Mouse (Mus musculus) liver, embryonic 14.5 days (tissue): ENCODE data around the gene Flii. TPM values are rescaled to one million over a fixed set of nuclear protein-coding genes. Genes with fewer than 3 reads are reported as not detected.

Experiments used
- ATAC-seq: fragments of 200-750 bp; cut with Nextera tagmentation; 2 replicates; pipeline ENCODE4 v1.8.0; 2017; ENCODE audit warnings: moderate number of reproducible peaks, mild to moderate bottlenecking, moderate library complexity; ENCODE audit not compliant: insufficient read depth
- DNase-seq, 3 experiments: peaks; one replicate each; pipeline ENCODE4 v3.0.0-alpha.2; 2012 to 2013; ENCODE audit warnings: low read depth in 3 of 3, low spot score in 3 of 3
- H3K27ac ChIP-seq: fragments of 300-500 bp; sonication (generic); 2 replicates; pipeline ENCODE4 v1.5.1; 2014; ENCODE audit warnings: moderate library complexity, mild to moderate bottlenecking, control low read depth, inconsistent platforms
- H3K27me3 ChIP-seq: fragments of 300-500 bp; sonication (generic); 2 replicates; pipeline ENCODE4 v1.6.1; 2014; ENCODE audit warnings: mild to moderate bottlenecking, low read length, moderate library complexity; ENCODE audit not compliant: control insufficient read depth, insufficient read depth
- H3K36me3 ChIP-seq: fragments of 300-500 bp; sonication (generic); replicated peaks from 2 replicates; pipeline ENCODE4 v1.6.1; 2014; ENCODE audit warnings: low read depth; ENCODE audit not compliant: control insufficient read depth, insufficient read depth
- H3K4me1 ChIP-seq, 2 experiments: fragments of 200-500 bp in 1 of 2; fragments of 300-500 bp in 1 of 2; sonication (generic) in 1 of 2; replicated peaks; 2 replicates each; pipeline ENCODE4 v1.6.1; 2012 to 2014; ENCODE audit warnings: antibody characterized with exemption in 1 of 2, inconsistent platforms in 1 of 2, low read length in 1 of 2; ENCODE audit not compliant: control insufficient read depth in 2 of 2, insufficient read depth in 2 of 2
- H3K4me2 ChIP-seq: fragments of 300-500 bp; sonication (generic); 2 replicates; pipeline ENCODE4 v1.6.1; 2014; ENCODE audit warnings: low read depth, mild to moderate bottlenecking, control low read depth, moderate library complexity
- H3K4me3 ChIP-seq, 2 experiments: fragments of 200-500 bp in 1 of 2; fragments of 300-500 bp in 1 of 2; sonication (generic) in 1 of 2; 2 replicates each; pipeline ENCODE4 v1.5.1; 2012 to 2014; ENCODE audit warnings: low read depth in 2 of 2, low read length in 2 of 2, mild to moderate bottlenecking in 2 of 2, control low read depth in 1 of 2, inconsistent platforms in 1 of 2, moderate library complexity in 1 of 2; ENCODE audit not compliant: insufficient read depth in 1 of 2
- H3K9ac ChIP-seq: fragments of 300-500 bp; sonication (generic); replicated peaks from 2 replicates; pipeline ENCODE4 v1.6.1; 2014; ENCODE audit warnings: mild to moderate bottlenecking, control low read depth, moderate library complexity
- H3K9me3 ChIP-seq: fragments of 300-500 bp; sonication (generic); 2 replicates; pipeline ENCODE4 v1.6.1; 2016; ENCODE audit warnings: low read length, mixed read lengths; ENCODE audit not compliant: control insufficient read depth
- CTCF ChIP-seq: IDR thresholded peaks from 2 replicates; pipeline ENCODE4 v1.5.1; 2016; ENCODE audit warnings: antibody characterized with exemption, low read depth, control low read depth
- EP300 ChIP-seq: IDR thresholded peaks from 2 replicates; pipeline ENCODE4 v1.6.1; 2016; ENCODE audit warnings: antibody characterized with exemption, low read depth
- WGBS: fragments of 180-500 bp; shearing (Covaris S2); extraction: QIAGEN DNeasy Blood & Tissue Kit; methylation state at CpG from one replicate; pipeline ENCODE4 v1.1.7; 2014; ENCODE audit not compliant: insufficient replicate concordance; 5-methylcytosine and 5-hydroxymethylcytosine counted together
- polyA plus RNA-seq, 2 experiments: library from polyadenylated mRNA; depleted of rRNA in 1 of 2; stranded (reverse) in 1 of 2; unstranded in 1 of 2; fragments of >200 nt; fragmentation: Nextera tagmentation in 1 of 2; extraction: Ambion mirVana in 1 of 2; gene quantifications; 2 replicates each; pipeline versions ENCODE4 v1.2.1 to v1.2.3; 2012 to 2014

Gene Flii
- polyA plus RNA-seq, 2 experiments, result 22.5 to 35.3 TPM

GRCm38 (mm10) chr11:60712040-60712439, 15.0 kb downstream of the Flii start:
- no peaks in the 10 kb centered on the region for H3K27me3 ChIP-seq
- 88% methylated on average over 18 of the region's 18 CpGs for WGBS
- no peak overlapping the region for H3K4me2 ChIP-seq
- H3K4me3 ChIP-seq, result no peak overlapping the region
- no peak overlapping the region for H3K27ac ChIP-seq
- H3K36me3 ChIP-seq, result peaks cover 19% of the 10 kb centered on the region
- no peaks in the 10 kb centered on the region for H3K4me1 ChIP-seq
- TF ChIP-seq EP300 (no peak), CTCF (no peak)
- no peak overlapping the region for H3K9ac ChIP-seq
- ATAC-seq, result no peak
- H3K9me3 ChIP-seq, result no peaks in the 10 kb centered on the region
- DNase-seq, result no peak

DNA sequence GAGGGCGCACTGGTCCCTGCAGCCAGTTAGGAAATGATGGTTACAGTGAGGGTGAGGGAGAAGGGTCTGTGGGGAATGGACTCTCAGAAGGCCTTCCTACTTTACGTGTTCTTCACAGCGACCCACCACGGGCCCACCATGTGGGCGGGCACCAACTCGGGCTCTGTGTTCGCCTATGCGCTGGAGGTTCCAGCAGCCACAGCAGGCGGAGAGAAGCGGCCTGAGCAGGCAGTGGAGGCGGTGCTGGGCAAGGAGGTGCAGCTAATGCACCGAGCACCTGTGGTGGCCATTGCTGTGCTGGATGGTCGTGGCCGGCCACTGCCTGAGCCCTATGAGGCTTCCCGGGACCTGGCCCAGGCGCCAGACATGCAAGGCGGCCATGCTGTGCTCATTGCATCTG, 15.8 kb downstream of the Flii start:
- Histone ChIP-seq H3K4me1 (no peaks in the 10 kb centered on the region), H3K27me3 (no peaks in the 10 kb centered on the region), H3K4me2 (no peak overlapping the region), H3K36me3 (peaks cover 21% of the 10 kb centered on the region), H3K27ac (no peak overlapping the region), H3K9ac (no peak overlapping the region), H3K4me3 (no peak overlapping the region), H3K9me3 (no peaks in the 10 kb centered on the region)
- ATAC-seq (no peak), DNase-seq (no peak)
- TF ChIP-seq EP300 (no peak), CTCF (no peak)
- 90% methylated on average over 17 of the region's 17 CpGs for WGBS

DNA sequence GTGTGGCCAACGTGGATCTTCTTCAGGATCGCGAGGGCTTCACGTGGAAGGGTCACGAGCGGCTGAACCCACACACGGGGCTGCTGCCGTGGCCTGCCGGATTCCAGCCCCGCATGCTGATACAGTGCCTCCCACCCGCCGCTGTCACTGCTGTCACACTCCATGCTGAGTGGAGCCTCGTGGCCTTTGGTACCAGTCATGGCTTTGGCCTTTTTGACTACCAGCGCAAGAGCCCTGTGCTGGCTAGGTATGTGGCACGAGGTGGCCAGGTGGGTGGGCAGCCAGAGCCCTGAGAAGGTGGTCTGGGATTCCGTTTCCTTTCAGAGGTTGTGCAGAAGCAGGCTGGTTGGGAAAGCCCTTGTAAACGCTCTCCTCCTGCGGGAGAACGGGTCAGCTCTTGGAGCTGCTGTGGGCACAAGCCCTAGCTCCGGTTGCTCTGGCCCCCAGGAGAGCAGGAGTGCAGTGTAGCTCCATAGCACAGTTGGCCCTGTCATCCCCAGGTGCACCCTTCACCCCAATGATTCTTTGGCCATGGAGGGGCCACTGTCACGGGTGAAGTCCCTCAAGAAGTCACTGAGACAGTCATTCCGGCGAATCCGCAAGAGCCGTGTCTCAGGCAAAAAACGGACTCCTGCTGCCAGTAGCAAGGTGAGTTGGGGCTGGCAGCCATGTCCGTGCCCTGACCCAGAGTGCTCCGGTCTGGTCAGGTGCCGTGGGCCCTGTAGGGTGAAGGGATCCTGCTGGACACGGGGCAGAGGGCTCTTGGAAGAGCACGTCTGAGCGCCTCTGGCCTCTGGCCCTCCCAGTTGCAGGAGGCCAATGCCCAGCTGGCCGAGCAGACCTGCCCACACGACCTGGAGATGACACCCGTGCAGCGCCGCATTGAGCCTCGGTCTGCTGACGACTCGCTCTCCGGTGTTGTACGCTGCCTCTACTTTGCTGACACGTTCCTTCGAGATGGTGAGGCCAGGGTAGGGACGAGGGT, 17.3 kb downstream of the Flii start:
- no peak overlapping the region for H3K27ac ChIP-seq
- no peak overlapping the region for H3K4me2 ChIP-seq
- no peaks in the 10 kb centered on the region for H3K9me3 ChIP-seq
- no peaks in the 10 kb centered on the region for H3K27me3 ChIP-seq
- H3K4me3 ChIP-seq, result no peak overlapping the region
- no peaks in the 10 kb centered on the region for H3K4me1 ChIP-seq
- peaks cover 22% of the 10 kb centered on the region for H3K36me3 ChIP-seq
- 89% methylated on average over 45 of the region's 45 CpGs for WGBS
- ATAC-seq (no peak), DNase-seq (no peak)
- no peak overlapping the region for H3K9ac ChIP-seq
- TF ChIP-seq CTCF (no peak), EP300 (no peak)

GRCm38 (mm10) chr11:60708631-60709030, 18.4 kb downstream of the Flii start:
- H3K36me3 ChIP-seq, result peaks cover 19% of the 10 kb centered on the region
- no peak overlapping the region for H3K4me3 ChIP-seq
- no peak overlapping the region for H3K9ac ChIP-seq
- H3K27ac ChIP-seq, result no peak overlapping the region
- no peak for TF ChIP-seq EP300
- no peak for TF ChIP-seq CTCF
- 82% methylated on average over 10 of the region's 10 CpGs for WGBS
- no peaks in the 10 kb centered on the region for H3K27me3 ChIP-seq
- H3K9me3 ChIP-seq, result no peaks in the 10 kb centered on the region
- H3K4me2 ChIP-seq, result no peak overlapping the region
- ATAC-seq, result no peak
- no peaks in the 10 kb centered on the region for H3K4me1 ChIP-seq
- no peak for DNase-seq

DNA sequence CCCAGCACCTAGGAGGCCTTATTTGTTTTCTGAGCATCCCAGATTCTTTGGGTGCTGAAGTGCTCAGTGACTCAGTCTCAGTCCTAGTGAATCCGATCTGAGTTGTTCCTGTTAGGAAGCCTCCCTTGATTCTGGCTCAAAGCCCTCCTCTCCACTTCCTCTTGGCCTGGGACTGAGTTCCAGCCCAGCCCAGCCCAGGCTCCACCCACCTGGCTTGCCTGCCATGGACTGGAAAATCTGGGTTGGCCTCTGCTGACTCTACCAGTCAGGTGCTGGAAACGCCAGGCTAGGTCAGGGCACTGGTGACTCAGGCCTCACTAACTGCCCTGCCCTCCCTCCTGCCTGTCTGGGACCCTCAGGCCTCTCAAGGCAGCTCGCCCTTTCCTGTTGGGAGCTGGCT, 19.4 kb downstream of the Flii start:
- H3K36me3 ChIP-seq, result peaks cover 19% of the 10 kb centered on the region
- ATAC-seq, result no peak
- no peak overlapping the region for H3K4me2 ChIP-seq
- 72% methylated on average over 3 of the region's 3 CpGs for WGBS
- no peak overlapping the region for H3K27ac ChIP-seq
- no peak overlapping the region for H3K9ac ChIP-seq
- H3K4me3 ChIP-seq, result no peak overlapping the region
- DNase-seq, result no peak
- no peaks in the 10 kb centered on the region for H3K9me3 ChIP-seq
- no peaks in the 10 kb centered on the region; a peak in 1 of 4 replicates for H3K4me1 ChIP-seq
- TF ChIP-seq CTCF, result no peak
- no peak for TF ChIP-seq EP300
- no peaks in the 10 kb centered on the region for H3K27me3 ChIP-seq
